In genomic region chr17:35870151-35870883, GRCm38 (mm10) we compare ENCODE assay signal across 8 mouse cellular contexts. TPM values are rescaled to one million over a fixed set of nuclear protein-coding genes. Genes with fewer than 3 reads are reported as not detected.
DNase-seq lines count a peak whose midpoint lies in the region; ATAC-seq and TF ChIP-seq lines count a peak whose summit lies in the region.

No protein-coding gene starts in this region.

- H3K9ac ChIP-seq in embryonic facial prominence, embryonic 13.5 days: peak overlapping the region; percentile 89
- H3K9ac ChIP-seq in stomach, postnatal 0 days (ENCODE audit: low read length): peak overlapping the region; percentile 77

- 0 out of 2 replicates have a peak, but pooled peaks cover 3% of the 10 kb centered on the region for H3K9me3 ChIP-seq in embryonic facial prominence, embryonic 13.5 days
- H3K9me3 ChIP-seq in midbrain, embryonic 10.5 days (replicated peaks): peaks cover 11% of the 10 kb centered on the region
- H3K9me3 ChIP-seq in stomach, postnatal 0 days (ENCODE audit: control insufficient read depth, low read length): no peaks in the 10 kb centered on the region

- WGBS in embryonic facial prominence, embryonic 13.5 days: 41% methylated on average over 9 of the region's 9 CpGs
- WGBS in midbrain, embryonic 10.5 days: 69% methylated on average over 9 of the region's 9 CpGs
- WGBS in stomach, postnatal 0 days: 36% methylated on average over 8 of the region's 9 CpGs

- H3K4me1 ChIP-seq in embryonic facial prominence, embryonic 13.5 days: peaks cover 62% of the 10 kb centered on the region
- peaks cover 75% of the 10 kb centered on the region for H3K4me1 ChIP-seq in midbrain, embryonic 10.5 days
- peaks cover 3% of the 10 kb centered on the region; the same call in 1 of the 2 replicates for H3K4me1 ChIP-seq in stomach, postnatal 0 days (replicated peaks; ENCODE audit: control insufficient read depth, insufficient read depth)

- TF ChIP-seq CTCF in stomach, postnatal 0 days (IDR thresholded peaks at IDR 0.05; ENCODE audit: low read depth): no peak

- peak overlapping the region; percentile 98 for H3K27ac ChIP-seq in embryonic facial prominence, embryonic 13.5 days
- H3K27ac ChIP-seq in midbrain, embryonic 10.5 days (replicated peaks): peak overlapping the region; percentile 99
- peak overlapping the region; percentile 94 for H3K27ac ChIP-seq in stomach, postnatal 0 days (replicated peaks)

- no peak for ATAC-seq in embryonic facial prominence, embryonic 13.5 days (ENCODE audit: insufficient number of reproducible peaks, insufficient read depth, low FRiP score, low TSS enrichment, low read depth)
- ATAC-seq in stomach, postnatal 0 days (ENCODE audit: low FRiP score, low TSS enrichment): peak; percentile 22; the same call in 1 of the 2 replicates

- H3K4me2 ChIP-seq in embryonic facial prominence, embryonic 13.5 days: peak overlapping the region; percentile 99
- H3K4me2 ChIP-seq in stomach, postnatal 0 days (replicated peaks; ENCODE audit: low read depth): peak overlapping the region; percentile 85

- peak; percentile 19 to 44 for DNase-seq in urinary bladder, adult 18-20 months (ENCODE audit: low spot score in 2 of 2)
- no peak for DNase-seq in urinary bladder, postnatal 10 days (ENCODE audit: low spot score)
- peak; percentile 70 to 75 for DNase-seq in heart, postnatal 14 days
- DNase-seq in kidney, postnatal 4 days: peak; percentile 62 to 79
- DNase-seq in midbrain, embryonic 10.5 days (ENCODE audit: low spot score): no peak
- peak; percentile 49 for DNase-seq in stomach, postnatal 0 days (ENCODE audit: low spot score)
- no peak for DNase-seq in right cerebral cortex, adult 2 months (ENCODE audit: low spot score in 2 of 2)

- intact Hi-C loops in heart, postnatal 14 days (cut with DNase I): no loop called here

- peak; percentile 38 for TF ChIP-seq EP300 in stomach, postnatal 0 days (optimal IDR thresholded peaks at IDR 0.05)

- H3K27me3 ChIP-seq in embryonic facial prominence, embryonic 13.5 days: no peaks in the 10 kb centered on the region
- no peaks in the 10 kb centered on the region for H3K27me3 ChIP-seq in midbrain, embryonic 10.5 days (ENCODE audit: low read depth, poor library complexity, severe bottlenecking)
- no peaks in the 10 kb centered on the region for H3K27me3 ChIP-seq in stomach, postnatal 0 days (ENCODE audit: control insufficient read depth, insufficient read depth, low read length)

- H3K36me3 ChIP-seq in embryonic facial prominence, embryonic 13.5 days: peaks cover 46% of the 10 kb centered on the region
- peaks cover 67% of the 10 kb centered on the region for H3K36me3 ChIP-seq in midbrain, embryonic 10.5 days
- no peaks in the 10 kb centered on the region; the same call in 1 of the 2 replicates for H3K36me3 ChIP-seq in stomach, postnatal 0 days (ENCODE audit: control insufficient read depth, insufficient read depth, low read length)

- peak overlapping the region; percentile 73 for H3K4me3 ChIP-seq in embryonic facial prominence, embryonic 13.5 days
- H3K4me3 ChIP-seq in midbrain, embryonic 10.5 days: peak overlapping the region; percentile 82
- peak overlapping the region; percentile 60 for H3K4me3 ChIP-seq in stomach, postnatal 0 days (ENCODE audit: low read depth, low read length)

RNA-seq across cellular contexts. Expression of gene Ppp1r18, which starts 4.9 kb away (rescaled TPM):
- 23.7 and 25.4 TPM in 2 replicates for polyA plus RNA-seq in embryonic facial prominence, embryonic 13.5 days (2015; fragmentation: Nextera tagmentation; extraction: Ambion mirVana)
- total RNA-seq in heart, postnatal 14 days (2021): 10 to 100 TPM; 21.1 to 25.0 TPM
- 21.8 and 27.6 TPM in 2 replicates for polyA plus RNA-seq in midbrain, embryonic 10.5 days (2016; fragmentation: Nextera tagmentation; extraction: Ambion mirVana)
- polyA plus RNA-seq in stomach, postnatal 0 days (2015; fragmentation: Nextera tagmentation; extraction: Ambion mirVana): 15.3 and 16.6 TPM in 2 replicates

RNA-seq across cellular contexts. Expression of gene Nrm, which starts 9.2 kb away (rescaled TPM):
- 49.0 and 53.5 TPM in 2 replicates for polyA plus RNA-seq in embryonic facial prominence, embryonic 13.5 days (2015; fragmentation: Nextera tagmentation; extraction: Ambion mirVana)
- 1 to 10 TPM; 3.8 to 6.0 TPM for total RNA-seq in heart, postnatal 14 days (2021)
- polyA plus RNA-seq in midbrain, embryonic 10.5 days (2016; fragmentation: Nextera tagmentation; extraction: Ambion mirVana): 80.0 and 84.5 TPM in 2 replicates
- 27.3 and 27.4 TPM in 2 replicates for polyA plus RNA-seq in stomach, postnatal 0 days (2015; fragmentation: Nextera tagmentation; extraction: Ambion mirVana)

RNA-seq across cellular contexts. Expression of gene Dhx16, which starts 9.3 kb away (rescaled TPM):
- 40.9 and 53.5 TPM in 2 replicates for polyA plus RNA-seq in embryonic facial prominence, embryonic 13.5 days (2015; fragmentation: Nextera tagmentation; extraction: Ambion mirVana)
- 10 to 100 TPM; 20.6 to 24.9 TPM for total RNA-seq in heart, postnatal 14 days (2021)
- 51.6 and 54.3 TPM in 2 replicates for polyA plus RNA-seq in midbrain, embryonic 10.5 days (2016; fragmentation: Nextera tagmentation; extraction: Ambion mirVana)
- polyA plus RNA-seq in stomach, postnatal 0 days (2015; fragmentation: Nextera tagmentation; extraction: Ambion mirVana): 14.2 and 19.3 TPM in 2 replicates

RNA-seq across cellular contexts. Expression of gene 2310061I04Rik, which starts 26.9 kb away (rescaled TPM):
- polyA plus RNA-seq in embryonic facial prominence, embryonic 13.5 days (2015; fragmentation: Nextera tagmentation; extraction: Ambion mirVana): 24.7 and 30.1 TPM in 2 replicates
- total RNA-seq in heart, postnatal 14 days (2021): 10 to 100 TPM; 83.9 to 89.3 TPM
- 29.0 and 29.6 TPM in 2 replicates for polyA plus RNA-seq in midbrain, embryonic 10.5 days (2016; fragmentation: Nextera tagmentation; extraction: Ambion mirVana)
- 20.5 and 21.7 TPM in 2 replicates for polyA plus RNA-seq in stomach, postnatal 0 days (2015; fragmentation: Nextera tagmentation; extraction: Ambion mirVana)

RNA-seq across cellular contexts. Expression of gene Mdc1, which starts 29.0 kb away (rescaled TPM):
- polyA plus RNA-seq in embryonic facial prominence, embryonic 13.5 days (2015; fragmentation: Nextera tagmentation; extraction: Ambion mirVana): 15.7 and 21.0 TPM in 2 replicates
- 10 to 100 TPM; 12.9 to 13.5 TPM for total RNA-seq in heart, postnatal 14 days (2021)
- 21.1 and 21.7 TPM in 2 replicates for polyA plus RNA-seq in midbrain, embryonic 10.5 days (2016; fragmentation: Nextera tagmentation; extraction: Ambion mirVana)
- polyA plus RNA-seq in stomach, postnatal 0 days (2015; fragmentation: Nextera tagmentation; extraction: Ambion mirVana): 2.1 and 2.2 TPM in 2 replicates

Comparison
In these comparisons a context has a peak if more than half of its experiments do, and no peak if none do; other contexts are left out.
1. DNase-seq: peak in urinary bladder, adult 18-20 months (2 of 2), heart, postnatal 14 days (2 of 2), kidney, postnatal 4 days (2 of 2) and stomach, postnatal 0 days (single experiment); none in urinary bladder, postnatal 10 days (single experiment), midbrain, embryonic 10.5 days (single experiment) and right cerebral cortex, adult 2 months (0 of 2).
2. Peak in every context shown above with its lines, with median percentiles within 50 percentile points of each other: H3K27ac ChIP-seq and H3K4me3 ChIP-seq.